Mouse (Mus musculus): ENCODE results near the gene Nfkbid.

GRCm38 (mm10) chr7:30474999-30475398 lies 53.5 kb downstream of the Nfkbid start:
- no peak for TF ChIP-seq CTCF (IDR thresholded peaks at IDR 0.05; ENCODE audit: borderline replicate concordance, insufficient read depth, low read length)
- TF ChIP-seq POLR2A (IDR thresholded peaks at IDR 0.05; ENCODE audit: low read depth, low read length), result no peak
